Mouse (Mus musculus) heart, embryonic 12.5 days (tissue): ENCODE data around the gene Rnd3. TPM values are rescaled to one million over a fixed set of nuclear protein-coding genes. Genes with fewer than 3 reads are reported as not detected.

Experiments used
- ATAC-seq: fragments of 200-750 bp; cut with Nextera tagmentation; 2 replicates; pipeline ENCODE4 v1.8.0; 2017; ENCODE audit warnings: moderate TSS enrichment, moderate library complexity; ENCODE audit not compliant: insufficient number of reproducible peaks, low FRiP score
- H3K27ac ChIP-seq: fragments of 300-500 bp; sonication (generic); 2 replicates; pipeline ENCODE4 v1.5.1; 2016; ENCODE audit warnings: mild to moderate bottlenecking, moderate library complexity; ENCODE audit not compliant: poor library complexity, severe bottlenecking
- H3K27me3 ChIP-seq: fragments of 300-500 bp; sonication (generic); replicated peaks from 2 replicates; pipeline ENCODE4 v1.6.1; 2016; ENCODE audit warnings: mild to moderate bottlenecking, moderate library complexity
- H3K36me3 ChIP-seq: fragments of 300-500 bp; sonication (generic); 2 replicates; pipeline ENCODE4 v1.6.1; 2016; ENCODE audit warnings: mild to moderate bottlenecking, moderate library complexity
- H3K4me1 ChIP-seq: fragments of 300-500 bp; sonication (generic); replicated peaks from 2 replicates; pipeline ENCODE4 v1.6.1; 2016; ENCODE audit warnings: mild to moderate bottlenecking
- H3K4me2 ChIP-seq: fragments of 300-500 bp; sonication (generic); 2 replicates; pipeline ENCODE4 v1.6.1; 2016; ENCODE audit warnings: mild to moderate bottlenecking, moderate library complexity
- H3K4me3 ChIP-seq: fragments of 300-500 bp; sonication (generic); 2 replicates; pipeline ENCODE4 v1.5.1; 2016; ENCODE audit warnings: mild to moderate bottlenecking
- H3K9ac ChIP-seq: fragments of 300-500 bp; sonication (generic); 2 replicates; pipeline ENCODE4 v1.6.1; 2016; ENCODE audit warnings: mild to moderate bottlenecking, moderate library complexity
- H3K9me3 ChIP-seq: fragments of 300-500 bp; sonication (generic); replicated peaks from 2 replicates; pipeline ENCODE4 v1.6.1; 2016; ENCODE audit warnings: mild to moderate bottlenecking, moderate library complexity
- WGBS: fragments of 180-500 bp; shearing (Covaris S2); methylation state at CpG from one replicate; pipeline ENCODE4 v1.1.7; 2016; 5-methylcytosine and 5-hydroxymethylcytosine counted together
- polyA plus RNA-seq: library from polyadenylated mRNA; unstranded; fragments of >200 nt; fragmentation: Nextera tagmentation; extraction: Ambion mirVana; gene quantifications from 2 replicates; pipeline ENCODE4 v1.2.1, GENCODE M21; 2016

Gene Rnd3
- 38.2 and 40.2 TPM in 2 replicates for polyA plus RNA-seq

DNA sequence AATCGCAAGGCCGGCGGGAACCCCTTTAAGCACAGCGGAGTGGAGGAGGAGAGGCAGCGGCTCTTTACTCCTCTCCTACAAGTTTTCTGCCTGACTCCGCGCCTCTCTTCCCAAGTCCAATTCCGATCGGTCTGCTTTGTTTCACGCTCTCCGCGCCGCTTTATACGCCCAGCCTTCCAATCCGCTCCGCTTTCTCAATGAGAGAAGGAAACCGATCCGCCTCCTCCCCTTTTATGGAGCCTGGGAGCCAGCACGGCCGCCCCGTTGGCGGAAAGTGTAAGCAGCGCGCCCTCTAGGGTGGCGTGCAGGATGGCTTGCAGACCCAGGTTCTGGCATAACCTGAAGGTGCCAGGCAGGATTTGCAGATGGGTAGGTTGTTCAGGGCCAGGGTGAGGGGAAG is at the start of gene Rnd3:
Gene Rnd3, minus strand, starts transcription at position 137 of the 400 bp plus-strand sequence.
- WGBS, result under 1% methylated on average over 25 of the region's 25 CpGs
- peak within 1 kb of the TSS; percentile 96 for H3K9ac ChIP-seq
- no peaks in the 10 kb centered on the region for H3K9me3 ChIP-seq
- H3K27me3 ChIP-seq, result peaks cover 27% of the 10 kb centered on the region
- peak within 1 kb of the TSS; percentile 94 for H3K27ac ChIP-seq
- peak within 1 kb of the TSS; percentile 76 for H3K4me2 ChIP-seq
- H3K36me3 ChIP-seq, result no peaks in the 10 kb centered on the region
- H3K4me3 ChIP-seq, result peak within 1 kb of the TSS; percentile 96
- ATAC-seq, result peak; percentile 74
- peaks cover 20% of the 10 kb centered on the region for H3K4me1 ChIP-seq

- Histone ChIP-seq H3K27me3 (no peaks in the 10 kb centered on the region), H3K9ac (no peak overlapping the region), H3K9me3 (no peaks in the 10 kb centered on the region), H3K36me3 (no peaks in the 10 kb centered on the region), H3K4me3 (no peak overlapping the region), H3K4me2 (no peak overlapping the region), H3K4me1 (no peaks in the 10 kb centered on the region), H3K27ac (no peak overlapping the region)
- no peak for ATAC-seq
- 49% methylated on average over 2 of the region's 2 CpGs for WGBS
These were observed 43.4 kb upstream of the Rnd3 start for GRCm38 (mm10) chr2:51192319-51192718.

GRCm38 (mm10) chr2:51185762-51186161 is 36.9 kb upstream of the Rnd3 start:
- Histone ChIP-seq H3K4me1 (no peaks in the 10 kb centered on the region), H3K4me3 (no peak overlapping the region), H3K9me3 (no peaks in the 10 kb centered on the region), H3K27me3 (no peaks in the 10 kb centered on the region), H3K4me2 (no peak overlapping the region), H3K27ac (no peak overlapping the region), H3K9ac (no peak overlapping the region), H3K36me3 (no peaks in the 10 kb centered on the region)
- WGBS, result 87% methylated on average over 2 of the region's 2 CpGs
- no peak for ATAC-seq

DNA sequence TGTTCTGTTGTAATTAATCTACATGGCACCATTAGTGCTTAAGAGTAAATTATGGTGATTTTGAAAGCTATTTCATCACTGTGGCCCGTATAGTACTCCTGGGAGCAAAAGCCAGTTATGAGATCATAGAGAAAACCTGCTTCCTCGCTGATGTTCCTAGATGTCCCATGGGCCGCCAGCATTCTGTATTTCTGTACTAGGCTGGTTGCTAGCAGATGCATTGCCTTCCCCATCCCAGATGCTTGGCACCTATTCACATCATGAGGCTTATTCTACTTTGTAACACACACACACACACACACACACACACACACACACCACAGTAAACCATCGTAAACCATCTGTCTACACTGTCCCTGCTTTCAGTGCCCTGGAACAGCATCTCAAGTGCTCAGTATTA is 34.1 kb upstream of the Rnd3 start:
- H3K27me3 ChIP-seq, result no peaks in the 10 kb centered on the region
- no peak overlapping the region for H3K4me2 ChIP-seq
- no peaks in the 10 kb centered on the region for H3K36me3 ChIP-seq
- 88% methylated on average over 4 of the region's 4 CpGs for WGBS
- no peak for ATAC-seq
- H3K9me3 ChIP-seq, result no peaks in the 10 kb centered on the region
- no peak overlapping the region for H3K4me3 ChIP-seq
- no peak overlapping the region for H3K27ac ChIP-seq
- H3K9ac ChIP-seq, result no peak overlapping the region
- no peaks in the 10 kb centered on the region for H3K4me1 ChIP-seq

- no peaks in the 10 kb centered on the region for H3K36me3 ChIP-seq
- H3K9me3 ChIP-seq, result no peaks in the 10 kb centered on the region
- H3K27ac ChIP-seq, result no peak overlapping the region
- ATAC-seq, result no peak
- H3K27me3 ChIP-seq, result no peaks in the 10 kb centered on the region
- no peak overlapping the region for H3K9ac ChIP-seq
- H3K4me2 ChIP-seq, result no peak overlapping the region
- no peak overlapping the region for H3K4me3 ChIP-seq
- no peaks in the 10 kb centered on the region for H3K4me1 ChIP-seq
These were observed 32.5 kb upstream of the Rnd3 start for GRCm38 (mm10) chr2:51181376-51181775.

- no peaks in the 10 kb centered on the region for H3K4me1 ChIP-seq
- WGBS, result 65% methylated on average over 3 of the region's 3 CpGs
- no peaks in the 10 kb centered on the region for H3K36me3 ChIP-seq
- H3K9me3 ChIP-seq, result no peaks in the 10 kb centered on the region
- no peak overlapping the region for H3K27ac ChIP-seq
- H3K27me3 ChIP-seq, result no peaks in the 10 kb centered on the region
- no peak overlapping the region for H3K4me3 ChIP-seq
- no peak for ATAC-seq
- H3K4me2 ChIP-seq, result no peak overlapping the region
- H3K9ac ChIP-seq, result no peak overlapping the region
These were observed 30.2 kb upstream of the Rnd3 start for GRCm38 (mm10) chr2:51179096-51179495.

GRCm38 (mm10) chr2:51177615-51178014 is 28.7 kb upstream of the Rnd3 start:
- no peaks in the 10 kb centered on the region for H3K4me1 ChIP-seq
- H3K9ac ChIP-seq, result no peak overlapping the region
- no peak for ATAC-seq
- WGBS, result 68% methylated on average over 3 of the region's 3 CpGs
- no peaks in the 10 kb centered on the region; the same call in 1 of the 2 replicates for H3K27me3 ChIP-seq
- H3K9me3 ChIP-seq, result no peaks in the 10 kb centered on the region
- no peak overlapping the region for H3K27ac ChIP-seq
- no peak overlapping the region for H3K4me2 ChIP-seq
- H3K36me3 ChIP-seq, result no peaks in the 10 kb centered on the region
- H3K4me3 ChIP-seq, result no peak overlapping the region

DNA sequence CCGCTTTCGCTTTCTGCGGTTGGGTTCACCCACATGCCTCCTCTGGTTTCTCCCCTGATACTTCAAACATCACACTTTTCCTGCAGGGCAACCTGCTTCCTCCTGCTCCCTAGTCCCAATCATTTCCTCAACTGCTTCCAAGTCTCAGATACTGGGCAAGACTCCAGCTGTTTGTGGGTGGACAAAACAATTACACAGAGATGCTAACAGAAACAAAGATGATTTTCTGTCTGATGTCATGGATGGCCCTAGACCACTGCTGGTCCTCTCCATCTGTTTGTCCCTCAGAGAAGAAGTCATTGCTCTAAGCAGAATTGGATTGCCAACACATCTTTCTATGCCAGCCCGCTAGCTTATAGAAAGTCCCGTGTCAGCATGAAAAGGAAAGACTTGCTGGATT is 26.4 kb upstream of the Rnd3 start:
- no peak for ATAC-seq
- H3K36me3 ChIP-seq, result no peaks in the 10 kb centered on the region
- no peak overlapping the region for H3K4me3 ChIP-seq
- no peaks in the 10 kb centered on the region for H3K9me3 ChIP-seq
- H3K4me2 ChIP-seq, result no peak overlapping the region
- peaks cover 3% of the 10 kb centered on the region; the same call in 1 of the 2 replicates for H3K27me3 ChIP-seq
- no peaks in the 10 kb centered on the region for H3K4me1 ChIP-seq
- no peak overlapping the region for H3K27ac ChIP-seq
- H3K9ac ChIP-seq, result no peak overlapping the region
- WGBS, result 81% methylated on average over 5 of the region's 5 CpGs

DNA sequence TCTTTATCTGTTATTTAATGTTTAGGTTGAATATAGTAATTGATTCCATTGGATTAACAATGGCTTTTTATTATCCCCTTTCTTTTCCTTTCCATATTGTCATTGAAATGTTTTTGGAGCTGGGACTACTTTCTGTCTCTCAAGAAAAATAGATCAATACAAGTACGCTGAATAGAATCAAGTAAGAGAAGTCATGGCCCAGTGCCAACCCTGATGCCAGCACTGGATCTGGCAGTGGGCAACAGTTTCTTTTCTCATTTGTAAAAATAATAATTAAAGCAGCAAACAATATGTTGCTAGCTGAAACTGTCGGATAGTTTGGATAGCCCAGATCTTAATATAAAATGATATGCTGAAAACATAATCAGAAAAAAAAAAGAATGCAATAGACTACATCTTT is 12.2 kb upstream of the Rnd3 start:
- WGBS, result 81% methylated on average over 2 of the region's 2 CpGs
- Histone ChIP-seq H3K9me3 (no peaks in the 10 kb centered on the region), H3K9ac (no peak overlapping the region), H3K4me2 (no peak overlapping the region), H3K27me3 (peaks cover 33% of the 10 kb centered on the region), H3K27ac (no peak overlapping the region), H3K36me3 (no peaks in the 10 kb centered on the region), H3K4me1 (no peaks in the 10 kb centered on the region; the same call in 1 of the 2 replicates), H3K4me3 (no peak overlapping the region)
- no peak for ATAC-seq

- peak; percentile 24; the same call in 1 of the 2 replicates for ATAC-seq
- H3K27ac ChIP-seq, result peak overlapping the region; percentile 94
- WGBS, result under 1% methylated on average over 20 of the region's 20 CpGs
- H3K4me3 ChIP-seq, result peak overlapping the region; percentile 96
- H3K27me3 ChIP-seq, result peaks cover 22% of the 10 kb centered on the region
- peaks cover 21% of the 10 kb centered on the region for H3K4me1 ChIP-seq
- peak overlapping the region; percentile 96 for H3K9ac ChIP-seq
- H3K4me2 ChIP-seq, result peak overlapping the region; percentile 76
- no peaks in the 10 kb centered on the region for H3K9me3 ChIP-seq
- H3K36me3 ChIP-seq, result no peaks in the 10 kb centered on the region
These were observed 457 bp downstream of the Rnd3 start for GRCm38 (mm10) chr2:51148454-51148853.

DNA sequence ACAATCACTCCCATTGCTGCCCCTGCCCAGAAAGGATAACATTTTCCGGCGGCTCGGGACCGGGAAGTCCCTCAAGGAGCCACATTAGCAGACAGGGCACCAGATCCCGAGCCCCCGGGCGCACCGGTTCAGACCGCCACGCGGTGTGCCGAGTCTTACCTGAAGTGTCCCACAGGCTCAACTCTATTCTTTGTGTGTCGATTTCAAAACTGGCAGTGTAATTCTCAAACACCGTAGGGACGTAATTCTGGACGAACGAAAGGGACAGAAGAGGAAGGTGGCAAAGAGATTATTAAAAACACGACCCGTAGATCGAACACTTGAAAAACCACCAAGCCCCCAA is 875 bp downstream of the Rnd3 start:
- peaks cover 17% of the 10 kb centered on the region for H3K27me3 ChIP-seq
- H3K36me3 ChIP-seq, result no peaks in the 10 kb centered on the region
- H3K27ac ChIP-seq, result peak overlapping the region; percentile 94
- H3K4me1 ChIP-seq, result peaks cover 25% of the 10 kb centered on the region
- H3K4me3 ChIP-seq, result peak overlapping the region; percentile 96
- peak overlapping the region; percentile 96 for H3K9ac ChIP-seq
- H3K4me2 ChIP-seq, result peak overlapping the region; percentile 76
- no peaks in the 10 kb centered on the region for H3K9me3 ChIP-seq
- WGBS, result under 1% methylated on average over 20 of the region's 20 CpGs
- peak; percentile 23; the same call in 1 of the 2 replicates for ATAC-seq

GRCm38 (mm10) chr2:51147318-51148064 is 1.4 kb downstream of the Rnd3 start:
- H3K4me2 ChIP-seq, result peak overlapping the region; percentile 76
- H3K9ac ChIP-seq, result peak overlapping the region; percentile 96
- H3K9me3 ChIP-seq, result no peaks in the 10 kb centered on the region
- peak overlapping the region; percentile 94 for H3K27ac ChIP-seq
- ATAC-seq, result peak; percentile 77
- H3K27me3 ChIP-seq, result peaks cover 14% of the 10 kb centered on the region
- WGBS, result under 1% methylated on average over 45 of the region's 45 CpGs
- no peaks in the 10 kb centered on the region for H3K36me3 ChIP-seq
- H3K4me1 ChIP-seq, result peaks cover 29% of the 10 kb centered on the region
- peak overlapping the region; percentile 96 for H3K4me3 ChIP-seq
